Mouse (Mus musculus) myocyte (in vitro differentiated cells): ENCODE measurements at regions not wholly inside any gene's neighbourhood (a gene's known extent, or its start where the extent isn't known, plus 50 kb on each side); places are given as distances from the start of the nearest gene placed in this dataset.

Source experiments
- H3K27me3 ChIP-seq: one replicate; pipeline ENCODE4 v1.6.1; 2011; ENCODE audit not compliant: control insufficient read depth, insufficient read depth, insufficient read length
- H3K36me3 ChIP-seq: one replicate; pipeline ENCODE4 v1.6.1; 2011; ENCODE audit not compliant: control insufficient read depth, insufficient read depth
- H3K4me2 ChIP-seq: one replicate; pipeline ENCODE4 v1.6.1; 2011; ENCODE audit warnings: low read depth, control low read depth
- H3K4me3 ChIP-seq: one replicate; pipeline ENCODE4 v1.5.1; 2011; ENCODE audit warnings: mild to moderate bottlenecking, control low read depth, moderate library complexity
- H3K79me2 ChIP-seq: one replicate; pipeline ENCODE4 v1.6.1; 2011; ENCODE audit not compliant: control insufficient read depth, insufficient read depth
- H3ac ChIP-seq: one replicate; pipeline ENCODE4 v1.6.1; 2011; ENCODE audit not compliant: control insufficient read depth, insufficient read length
- CEBPB ChIP-seq: IDR thresholded peaks from 2 replicates; pipeline ENCODE4 v1.6.1; 2011; ENCODE audit warnings: mild to moderate bottlenecking, moderate library complexity; ENCODE audit not compliant: poor library complexity, insufficient read depth, severe bottlenecking
- E2F4 ChIP-seq: IDR thresholded peaks from one replicate; pipeline ENCODE4 v1.6.1; 2011; ENCODE audit warnings: mild to moderate bottlenecking, control low read depth, moderate library complexity; ENCODE audit not compliant: insufficient read depth
- MAX ChIP-seq: IDR thresholded peaks from one replicate; pipeline ENCODE4 v1.6.1; 2011; ENCODE audit warnings: low read depth, mild to moderate bottlenecking, control low read depth
- MYOD1 ChIP-seq, 3 experiments: IDR thresholded peaks; one replicate each; pipeline ENCODE4 v1.6.1; 2011; ENCODE audit warnings: control low read depth in 2 of 3, low read depth in 2 of 3, mild to moderate bottlenecking in 2 of 3, moderate library complexity in 1 of 3; ENCODE audit not compliant: insufficient read length in 2 of 3, control insufficient read depth in 1 of 3
- MYOG ChIP-seq, 3 experiments: IDR thresholded peaks; one replicate each; pipeline ENCODE4 v1.6.1; 2011; ENCODE audit warnings: control low read depth in 2 of 3, low read depth in 2 of 3, mild to moderate bottlenecking in 2 of 3; ENCODE audit not compliant: insufficient read length in 2 of 3, control insufficient read depth in 1 of 3, insufficient read depth in 1 of 3
- POLR2A ChIP-seq: IDR thresholded peaks from one replicate; pipeline ENCODE4 v1.6.1; 2011; ENCODE audit warnings: low read depth, mild to moderate bottlenecking, control low read depth, moderate library complexity; ENCODE audit not compliant: insufficient read length
- POLR2AphosphoS2 ChIP-seq: IDR thresholded peaks from one replicate; pipeline ENCODE4 v1.6.1; 2011; ENCODE audit warnings: low read depth, control low read depth; ENCODE audit not compliant: insufficient read length
- REST ChIP-seq: IDR thresholded peaks from one replicate; pipeline ENCODE4 v1.6.1; 2011; ENCODE audit warnings: mild to moderate bottlenecking, control low read depth, moderate library complexity; ENCODE audit not compliant: insufficient read depth, insufficient read length
- SRF ChIP-seq: IDR thresholded peaks from one replicate; pipeline ENCODE4 v1.6.1; 2011; ENCODE audit warnings: low read depth; ENCODE audit not compliant: control insufficient read depth, insufficient read length
- TCF12 ChIP-seq: IDR thresholded peaks from one replicate; pipeline ENCODE4 v1.6.1; 2011; ENCODE audit warnings: mild to moderate bottlenecking, control low read depth; ENCODE audit not compliant: poor library complexity, insufficient read depth, severe bottlenecking
- TCF3 ChIP-seq: IDR thresholded peaks from one replicate; pipeline ENCODE4 v1.6.1; 2011; ENCODE audit warnings: low read depth, control low read depth; ENCODE audit not compliant: insufficient read length
- USF1 ChIP-seq: IDR thresholded peaks from one replicate; pipeline ENCODE4 v1.6.1; 2011; ENCODE audit warnings: low read depth, mild to moderate bottlenecking, control low read depth, moderate library complexity

GRCm38 (mm10) chr6:117580951-117581350 lies 260.0 kb upstream of the Zfp637 start:
- no peaks in the 10 kb centered on the region for H3K27me3 ChIP-seq
- TF ChIP-seq TCF12 (no peak), REST (no peak), MYOD1 (IDR thresholded peaks at IDR 0.05; ENCODE audit: control insufficient read depth in 1 of 3, insufficient read length in 2 of 3, low read depth in 2 of 3) (no peak), E2F4 (no peak), TCF3 (no peak), USF1 (no peak), SRF (no peak), CEBPB (no peak), POLR2A (no peak), MAX (no peak), POLR2AphosphoS2 (no peak), MYOG (IDR thresholded peaks at IDR 0.05; ENCODE audit: control insufficient read depth in 1 of 3, insufficient read depth in 1 of 3, insufficient read length in 2 of 3, low read depth in 2 of 3) (no peak)
- H3K4me3 ChIP-seq: no peak overlapping the region
- H3K36me3 ChIP-seq: no peaks in the 10 kb centered on the region
- H3ac ChIP-seq: no peak overlapping the region
- no peak overlapping the region for H3K4me2 ChIP-seq
- H3K79me2 ChIP-seq: no peaks in the 10 kb centered on the region

GRCm38 (mm10) chr6:117583121-117583520 lies 257.9 kb upstream of the Zfp637 start:
- Histone ChIP-seq H3ac (no peak overlapping the region), H3K79me2 (no peaks in the 10 kb centered on the region), H3K4me2 (no peak overlapping the region), H3K27me3 (no peaks in the 10 kb centered on the region), H3K4me3 (no peak overlapping the region), H3K36me3 (no peaks in the 10 kb centered on the region)
- no peak for TF ChIP-seq MYOG (IDR thresholded peaks at IDR 0.05; ENCODE audit: control insufficient read depth in 1 of 3, insufficient read depth in 1 of 3, insufficient read length in 2 of 3, low read depth in 2 of 3)
- no peak for TF ChIP-seq MAX
- no peak for TF ChIP-seq POLR2AphosphoS2
- no peak for TF ChIP-seq USF1
- TF ChIP-seq CEBPB: no peak
- TF ChIP-seq MYOD1 (IDR thresholded peaks at IDR 0.05; ENCODE audit: control insufficient read depth in 1 of 3, insufficient read length in 2 of 3, low read depth in 2 of 3): no peak
- TF ChIP-seq E2F4: no peak
- TF ChIP-seq TCF3: no peak
- TF ChIP-seq REST: no peak
- no peak for TF ChIP-seq POLR2A
- no peak for TF ChIP-seq SRF
- no peak for TF ChIP-seq TCF12

GRCm38 (mm10) chr6:117584563-117584962 lies 256.4 kb upstream of the Zfp637 start:
- Histone ChIP-seq H3K4me3 (no peak overlapping the region), H3K36me3 (no peaks in the 10 kb centered on the region), H3K79me2 (no peaks in the 10 kb centered on the region), H3ac (no peak overlapping the region), H3K4me2 (no peak overlapping the region), H3K27me3 (no peaks in the 10 kb centered on the region)
- TF ChIP-seq MAX (no peak), POLR2A (no peak), SRF (no peak), POLR2AphosphoS2 (no peak), TCF3 (no peak), REST (no peak)

GRCm38 (mm10) chr6:117596166-117596840 lies 244.7 kb upstream of the Zfp637 start:
- Histone ChIP-seq H3ac (no peak overlapping the region), H3K4me2 (no peak overlapping the region), H3K4me3 (no peak overlapping the region), H3K36me3 (no peaks in the 10 kb centered on the region), H3K79me2 (no peaks in the 10 kb centered on the region), H3K27me3 (no peaks in the 10 kb centered on the region)
- no peak for TF ChIP-seq TCF12
- no peak for TF ChIP-seq TCF3

- TF ChIP-seq MYOG (IDR thresholded peaks at IDR 0.05; ENCODE audit: control insufficient read depth in 1 of 3, insufficient read depth in 1 of 3, insufficient read length in 2 of 3, low read depth in 2 of 3): no peak
- no peak for TF ChIP-seq TCF12
- TF ChIP-seq CEBPB: no peak
- TF ChIP-seq MYOD1 (IDR thresholded peaks at IDR 0.05; ENCODE audit: control insufficient read depth in 1 of 3, insufficient read length in 2 of 3, low read depth in 2 of 3): no peak
- no peak for TF ChIP-seq SRF
- Histone ChIP-seq H3K4me3 (no peak overlapping the region), H3K4me2 (no peak overlapping the region), H3K36me3 (no peaks in the 10 kb centered on the region), H3K27me3 (no peaks in the 10 kb centered on the region), H3K79me2 (no peaks in the 10 kb centered on the region), H3ac (no peak overlapping the region)
These were observed 236.1 kb upstream of the Zfp637 start for GRCm38 (mm10) chr6:117604834-117605233.
